Mouse (Mus musculus) limb, embryonic 11.5 days (tissue): ENCODE results near the gene Bcas3. TPM values are rescaled to one million over a fixed set of nuclear protein-coding genes. Genes with fewer than 3 reads are reported as not detected.

Experiments
- ATAC-seq: fragments of 200-750 bp; cut with Nextera tagmentation; 2 replicates; pipeline ENCODE4 v1.8.0; 2017; ENCODE audit warnings: low read depth; ENCODE audit not compliant: insufficient number of reproducible peaks, low FRiP score, low TSS enrichment
- DNase-seq: peaks from one replicate; pipeline ENCODE4 v3.0.0-alpha.2; 2015; ENCODE audit warnings: low spot score
- H3K27ac ChIP-seq: fragments of 300-500 bp; sonication (generic); replicated peaks from 2 replicates; pipeline ENCODE4 v1.5.1; 2014; ENCODE audit warnings: low read depth, mild to moderate bottlenecking, low read length
- H3K27me3 ChIP-seq: fragments of 300-500 bp; sonication (generic); 2 replicates; pipeline ENCODE4 v1.6.1; 2014; ENCODE audit warnings: mild to moderate bottlenecking, low read length, mixed read lengths; ENCODE audit not compliant: control insufficient read depth, insufficient read depth
- H3K36me3 ChIP-seq: fragments of 300-500 bp; sonication (generic); 2 replicates; pipeline ENCODE4 v1.6.1; 2014; ENCODE audit warnings: mild to moderate bottlenecking, low read length, moderate library complexity, mixed read lengths; ENCODE audit not compliant: control insufficient read depth, insufficient read depth
- H3K4me1 ChIP-seq: fragments of 300-500 bp; sonication (generic); 2 replicates; pipeline ENCODE4 v1.6.1; 2014; ENCODE audit warnings: low read length, mixed read lengths; ENCODE audit not compliant: control insufficient read depth, insufficient read depth
- H3K4me2 ChIP-seq: fragments of 300-500 bp; sonication (generic); 2 replicates; pipeline ENCODE4 v1.6.1; 2014; ENCODE audit warnings: low read depth, mild to moderate bottlenecking, moderate library complexity; ENCODE audit not compliant: severe bottlenecking
- H3K4me3 ChIP-seq: fragments of 300-500 bp; sonication (generic); 2 replicates; pipeline ENCODE4 v1.5.1; 2014; ENCODE audit warnings: low read depth, low read length
- H3K9ac ChIP-seq: fragments of 300-500 bp; sonication (generic); 2 replicates; pipeline ENCODE4 v1.6.1; 2014; ENCODE audit warnings: mild to moderate bottlenecking, low read length
- H3K9me3 ChIP-seq: fragments of 300-500 bp; sonication (generic); 2 replicates; pipeline ENCODE4 v1.6.1; 2016; ENCODE audit warnings: low read length; ENCODE audit not compliant: control insufficient read depth
- WGBS: fragments of 180-500 bp; shearing (Covaris S2); extraction: QIAGEN DNeasy Blood & Tissue Kit; methylation state at CpG from one replicate; pipeline ENCODE4 v1.1.7; 2014; 5-methylcytosine and 5-hydroxymethylcytosine counted together
- polyA plus RNA-seq: library from polyadenylated mRNA; unstranded; fragments of >200 nt; fragmentation: Nextera tagmentation; extraction: Ambion mirVana; gene quantifications from 2 replicates; pipeline ENCODE4 v1.2.1, GENCODE M21; 2014

Bcas3 gene
- polyA plus RNA-seq, 1 experiment from 2014 or later = 34.0 TPM

DNA sequence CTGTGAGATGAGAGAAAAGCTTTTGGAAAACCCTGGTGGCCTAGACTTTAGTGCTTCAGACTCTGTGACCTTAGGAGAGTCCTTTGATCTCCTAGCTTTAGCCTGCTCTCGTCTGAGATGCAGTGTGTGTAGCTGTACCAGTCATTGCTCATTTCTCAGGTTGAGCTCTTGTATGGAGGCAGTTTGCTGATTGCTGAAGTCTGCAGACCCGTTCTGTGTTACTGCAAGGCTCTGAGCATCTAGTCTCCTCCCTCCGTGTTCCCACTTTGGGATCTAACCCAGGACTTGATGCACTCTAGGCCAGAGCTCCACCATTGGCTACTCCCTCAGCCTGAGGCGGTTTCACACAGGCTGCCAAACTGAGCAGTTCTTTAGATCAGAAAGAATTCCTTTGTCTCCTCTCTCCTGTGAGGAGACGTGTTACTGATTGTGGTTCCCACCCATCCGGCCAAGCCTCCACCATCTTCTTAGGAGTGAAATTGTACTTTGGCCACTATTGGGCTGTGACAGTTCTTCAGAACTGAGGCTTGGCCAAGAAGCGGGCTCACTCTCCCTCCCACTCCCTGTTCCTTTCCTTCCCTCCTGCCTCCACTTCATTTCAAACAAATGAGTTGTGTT is 413.2 kb downstream of the Bcas3 start:
- Histone ChIP-seq H3K4me1 (peaks cover 14% of the 10 kb centered on the region), H3K27ac (no peak overlapping the region), H3K4me3 (no peak overlapping the region), H3K27me3 (no peaks in the 10 kb centered on the region), H3K36me3 (no peaks in the 10 kb centered on the region), H3K9ac (no peak overlapping the region), H3K4me2 (no peak overlapping the region), H3K9me3 (no peaks in the 10 kb centered on the region)
- WGBS = 26% methylated on average over 7 of the region's 7 CpGs
- ATAC-seq = no peak
- DNase-seq = no peak

DNA sequence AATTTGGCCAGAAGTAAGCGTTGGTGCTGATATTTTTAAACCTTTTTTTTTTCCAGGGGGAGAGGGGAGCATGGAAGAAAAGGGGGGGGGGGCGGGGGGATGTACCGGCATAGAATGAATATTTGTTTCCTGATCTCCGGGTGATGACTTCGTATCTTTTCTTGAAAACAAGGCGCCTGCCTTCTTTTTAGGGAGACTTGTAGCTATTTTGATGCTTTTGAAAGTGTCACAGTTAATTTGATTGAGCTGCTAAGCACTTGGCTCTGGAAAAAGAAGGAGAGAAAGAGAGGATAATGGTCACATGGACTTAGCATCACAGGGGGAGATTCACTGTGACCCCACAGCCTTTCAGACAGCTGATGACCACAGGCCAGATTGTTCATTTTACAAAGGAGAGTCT is 413.8 kb downstream of the Bcas3 start:
- DNase-seq = no peak
- Histone ChIP-seq H3K27me3 (no peaks in the 10 kb centered on the region), H3K36me3 (no peaks in the 10 kb centered on the region), H3K27ac (no peak overlapping the region), H3K4me2 (no peak overlapping the region), H3K4me3 (no peak overlapping the region), H3K9ac (no peak overlapping the region), H3K9me3 (no peaks in the 10 kb centered on the region), H3K4me1 (peaks cover 14% of the 10 kb centered on the region)
- WGBS = 61% methylated on average over 6 of the region's 6 CpGs
- no peak for ATAC-seq

DNA sequence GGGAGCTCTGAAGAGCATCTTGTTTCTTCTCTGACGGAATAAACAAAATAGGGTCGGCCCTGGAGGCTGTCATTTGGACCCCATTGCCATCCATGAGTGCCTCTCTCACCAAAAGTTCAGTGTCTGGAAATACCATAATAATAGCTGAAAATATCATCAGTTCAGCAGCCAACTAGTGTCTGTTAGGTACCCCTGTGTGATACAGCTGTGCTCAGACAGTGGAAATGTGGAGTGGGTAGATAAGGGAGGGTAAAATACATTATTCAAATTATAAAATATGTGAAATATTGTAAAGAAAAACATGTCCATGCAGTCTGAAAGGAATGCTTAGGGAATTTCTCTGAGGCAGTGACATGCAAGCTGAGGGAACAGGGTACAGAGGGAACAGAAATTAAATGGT is 416.8 kb downstream of the Bcas3 start:
- H3K4me3 ChIP-seq = no peak overlapping the region
- H3K4me2 ChIP-seq = no peak overlapping the region
- DNase-seq (no peak), ATAC-seq (no peak)
- H3K27me3 ChIP-seq = 0 out of 2 replicates have a peak, but pooled peaks cover 2% of the 10 kb centered on the region
- no peak overlapping the region for H3K9ac ChIP-seq
- peaks cover 27% of the 10 kb centered on the region for H3K4me1 ChIP-seq
- no peak overlapping the region for H3K27ac ChIP-seq
- no peaks in the 10 kb centered on the region for H3K9me3 ChIP-seq
- no peaks in the 10 kb centered on the region for H3K36me3 ChIP-seq
- 81% methylated on average over 2 of the region's 2 CpGs for WGBS

DNA sequence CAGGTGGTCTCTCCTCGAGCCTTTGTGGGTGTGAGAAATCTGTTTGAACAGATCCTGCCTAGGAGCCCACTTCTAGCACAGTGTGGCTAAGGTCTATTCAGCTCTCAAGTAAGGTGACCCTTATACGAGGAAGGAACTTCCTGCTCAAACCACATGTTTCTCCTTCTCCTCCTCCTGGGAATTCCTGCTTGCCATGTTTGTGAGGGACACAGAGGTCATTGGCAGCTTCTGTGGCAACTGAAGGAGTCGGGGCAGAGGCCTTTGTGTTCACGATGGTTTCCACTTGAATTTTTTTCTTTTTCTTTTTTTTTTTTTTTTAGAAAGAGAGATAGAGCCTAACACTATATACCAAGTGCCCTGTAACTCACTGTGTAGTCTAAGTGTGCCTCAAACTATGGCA is 420.4 kb downstream of the Bcas3 start:
- Histone ChIP-seq H3K27me3 (0 out of 2 replicates have a peak, but pooled peaks cover 2% of the 10 kb centered on the region), H3K4me1 (peaks cover 28% of the 10 kb centered on the region), H3K4me3 (no peak overlapping the region), H3K4me2 (no peak overlapping the region), H3K9ac (no peak overlapping the region), H3K9me3 (no peaks in the 10 kb centered on the region), H3K36me3 (no peaks in the 10 kb centered on the region), H3K27ac (no peak overlapping the region)
- DNase-seq (no peak), ATAC-seq (no peak)
- 28% methylated on average over 4 of the region's 4 CpGs for WGBS

DNA sequence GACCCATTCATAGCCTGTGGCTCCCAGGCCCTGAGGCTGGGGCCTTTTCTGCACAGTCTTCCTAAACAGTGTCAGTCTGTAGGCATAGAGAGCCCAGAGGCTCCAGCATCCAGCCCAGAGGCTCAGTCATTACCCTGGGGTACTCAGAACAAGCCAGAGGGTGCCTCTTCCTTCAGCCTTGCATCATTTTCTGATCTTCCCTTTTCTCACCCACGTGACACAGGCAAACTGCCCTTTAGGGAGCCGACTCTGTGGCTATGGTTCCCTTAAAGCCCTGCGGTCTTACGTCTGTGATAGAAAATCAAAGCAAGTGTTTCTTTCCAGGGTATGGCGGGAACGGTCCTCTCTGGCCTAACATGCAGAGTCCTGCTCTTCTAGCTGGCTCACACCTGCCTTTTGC is 421.7 kb downstream of the Bcas3 start:
- no peak overlapping the region for H3K27ac ChIP-seq
- no peak overlapping the region for H3K4me3 ChIP-seq
- H3K9me3 ChIP-seq = no peaks in the 10 kb centered on the region
- 53% methylated on average over 6 of the region's 6 CpGs for WGBS
- H3K9ac ChIP-seq = no peak overlapping the region
- H3K27me3 ChIP-seq = 0 out of 2 replicates have a peak, but pooled peaks cover 4% of the 10 kb centered on the region
- no peak overlapping the region for H3K4me2 ChIP-seq
- DNase-seq = no peak
- no peak for ATAC-seq
- H3K4me1 ChIP-seq = peaks cover 25% of the 10 kb centered on the region
- H3K36me3 ChIP-seq = no peaks in the 10 kb centered on the region

DNA sequence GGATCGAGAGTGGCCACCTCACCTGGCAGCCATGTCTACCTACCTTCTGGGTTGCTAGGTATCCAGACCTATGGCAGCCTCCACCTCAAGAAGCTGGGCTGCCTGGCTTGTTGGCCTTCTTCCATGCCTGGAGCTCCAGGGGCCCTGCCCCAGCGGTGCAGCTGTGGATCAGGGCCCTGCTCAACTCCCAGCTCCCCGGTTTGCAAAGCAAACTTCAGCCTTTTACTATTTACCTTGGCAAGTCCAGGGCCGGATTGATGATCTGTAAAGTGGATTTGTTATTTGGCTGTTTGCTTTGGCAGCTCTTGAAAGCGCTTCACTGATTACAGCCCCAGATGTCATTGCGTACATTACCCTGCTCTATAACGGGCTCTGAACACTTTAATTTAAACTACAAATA is 422.5 kb downstream of the Bcas3 start:
- no peak for ATAC-seq
- Histone ChIP-seq H3K4me2 (no peak overlapping the region), H3K27me3 (0 out of 2 replicates have a peak, but pooled peaks cover 4% of the 10 kb centered on the region), H3K36me3 (no peaks in the 10 kb centered on the region), H3K9ac (no peak overlapping the region), H3K9me3 (no peaks in the 10 kb centered on the region), H3K4me3 (no peak overlapping the region), H3K4me1 (peaks cover 25% of the 10 kb centered on the region), H3K27ac (no peak overlapping the region; the same call in 1 of the 2 replicates)
- DNase-seq = no peak
- WGBS = 28% methylated on average over 7 of the region's 7 CpGs

DNA sequence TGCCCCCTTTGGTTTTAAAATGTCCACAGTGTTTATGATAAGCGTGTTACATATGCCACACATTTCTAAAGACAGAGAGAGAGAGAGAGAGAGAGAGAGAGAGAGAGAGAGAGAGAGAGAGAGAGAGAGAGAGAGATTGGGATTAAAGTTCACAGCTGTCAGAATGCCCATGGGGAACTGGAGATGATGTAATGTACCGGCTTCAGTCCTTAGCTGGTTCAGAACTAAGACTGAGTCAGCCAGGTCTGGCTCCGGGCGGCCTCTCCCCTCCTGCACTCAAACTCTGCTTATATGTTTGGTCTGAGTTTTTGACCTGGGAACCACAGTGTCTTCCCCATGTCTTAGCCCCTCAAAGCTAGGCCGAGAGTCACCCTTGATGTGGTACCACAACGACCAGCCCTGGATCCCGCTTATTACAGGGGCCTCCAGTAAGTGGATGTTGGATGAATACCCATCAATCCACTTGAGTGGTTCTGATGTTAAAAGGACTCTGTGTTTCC is 423.9 kb downstream of the Bcas3 start:
- no peak overlapping the region for H3K4me2 ChIP-seq
- no peak for DNase-seq
- 0 out of 2 replicates have a peak, but pooled peaks cover 4% of the 10 kb centered on the region for H3K27me3 ChIP-seq
- H3K36me3 ChIP-seq = no peaks in the 10 kb centered on the region
- H3K4me3 ChIP-seq = no peak overlapping the region
- no peaks in the 10 kb centered on the region for H3K9me3 ChIP-seq
- 57% methylated on average over 7 of the region's 7 CpGs for WGBS
- peaks cover 25% of the 10 kb centered on the region for H3K4me1 ChIP-seq
- H3K27ac ChIP-seq = no peak overlapping the region
- ATAC-seq = no peak
- H3K9ac ChIP-seq = no peak overlapping the region

DNA sequence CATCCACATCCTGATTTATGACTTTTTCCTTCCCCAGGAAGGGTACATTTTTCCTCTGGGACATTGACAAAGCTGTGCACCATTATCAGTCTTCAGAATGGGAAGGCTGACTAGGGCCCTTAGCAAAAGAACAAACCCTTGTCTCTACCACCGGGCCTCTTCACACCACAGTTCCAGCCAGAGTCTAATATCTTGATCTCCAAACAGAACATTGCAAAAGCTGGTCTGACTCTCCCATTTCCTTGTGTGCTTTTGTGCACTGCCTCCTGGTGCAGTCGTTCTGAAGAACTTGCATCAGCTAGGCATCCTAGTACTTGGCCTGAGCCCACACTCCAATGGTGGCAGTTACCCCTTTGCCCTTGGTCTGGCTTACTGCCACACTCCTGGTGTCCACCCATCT is 425.0 kb downstream of the Bcas3 start:
- no peaks in the 10 kb centered on the region for H3K9me3 ChIP-seq
- no peak overlapping the region for H3K4me3 ChIP-seq
- WGBS = 87% methylated on average over 2 of the region's 2 CpGs
- H3K27ac ChIP-seq = no peak overlapping the region
- H3K27me3 ChIP-seq = 0 out of 2 replicates have a peak, but pooled peaks cover 4% of the 10 kb centered on the region
- H3K4me1 ChIP-seq = peaks cover 23% of the 10 kb centered on the region
- DNase-seq (no peak), ATAC-seq (no peak)
- no peaks in the 10 kb centered on the region for H3K36me3 ChIP-seq
- H3K9ac ChIP-seq = no peak overlapping the region
- H3K4me2 ChIP-seq = no peak overlapping the region

DNA sequence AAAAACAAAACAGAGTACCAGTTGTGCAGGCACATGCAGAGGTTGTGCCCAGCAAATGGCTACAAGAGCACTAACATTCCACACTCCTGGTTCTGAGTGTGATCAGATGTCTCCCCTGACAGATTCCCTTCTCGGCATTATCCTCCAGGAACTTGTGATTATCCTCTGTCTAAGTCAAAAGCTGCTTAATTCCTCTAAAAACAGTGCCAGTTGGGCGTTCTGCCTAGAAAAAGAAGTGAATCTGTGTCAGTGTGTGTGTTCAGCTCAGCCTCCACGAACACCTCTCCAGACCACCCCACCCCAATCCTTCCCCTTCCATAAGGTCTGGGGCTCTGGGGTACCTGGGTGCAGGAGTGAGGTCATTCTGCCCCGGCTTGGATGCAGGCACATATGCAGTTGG is 427.3 kb downstream of the Bcas3 start:
- no peaks in the 10 kb centered on the region for H3K9me3 ChIP-seq
- 79% methylated on average over 4 of the region's 4 CpGs for WGBS

More for the DNA sequence above, 427.3 kb downstream of the Bcas3 start:
- Histone ChIP-seq H3K27ac (no peak overlapping the region), H3K27me3 (0 out of 2 replicates have a peak, but pooled peaks cover 2% of the 10 kb centered on the region), H3K4me2 (no peak overlapping the region), H3K4me3 (no peak overlapping the region), H3K9ac (no peak overlapping the region), H3K36me3 (no peaks in the 10 kb centered on the region), H3K4me1 (peaks cover 12% of the 10 kb centered on the region)
- no peak for ATAC-seq
- DNase-seq = no peak
